Comparison of ENCODE assay signal across 23 mouse cellular contexts in genomic region chr15:3720668-3721340, GRCm38 (mm10).
DNase-seq lines count a peak whose midpoint lies in the region; ATAC-seq and TF ChIP-seq lines count a peak whose summit lies in the region.
"Had no signal": no experiment of that assay in that cellular context is flagged by ENCODE, and none has a peak within 500 bp of the region (broad histone marks: within the 10 kb centered on the region; RNA-seq: fewer than 3 reads in every experiment).

No protein-coding gene starts in this region.

- H3K27ac ChIP-seq in liver, adult 2 months (replicated peaks; ENCODE audit: insufficient read depth, low read depth, low read length), result no peak overlapping the region
- no peak overlapping the region for H3K27ac ChIP-seq in liver, embryonic 11.5 days (ENCODE audit: low read depth, low read length)
- H3K27ac ChIP-seq: embryonic facial prominence, embryonic 15.5 days; hindbrain, postnatal 0 days; kidney, postnatal 0 days; limb, embryonic 10.5 days; liver, embryonic 14.5 days had no signal

- H3K4me1 ChIP-seq in liver, adult 2 months (ENCODE audit: control insufficient read depth, insufficient read depth, low read length), result peaks cover 5% of the 10 kb centered on the region; the same call in 1 of the 2 replicates
- no peaks in the 10 kb centered on the region for H3K4me1 ChIP-seq in liver, embryonic 11.5 days (replicated peaks; ENCODE audit: control insufficient read depth, insufficient read depth, low read length)
- H3K4me1 ChIP-seq: embryonic facial prominence, embryonic 15.5 days; limb, embryonic 10.5 days; megakaryocyte, embryonic 14.5 days had no signal

- intact Hi-C loops in heart, postnatal 14 days (cut with DNase I), result no loop called here

- no peak for TF ChIP-seq CTCF in liver, adult 2 months (IDR thresholded peaks at IDR 0.05; ENCODE audit: low read depth, low read length)
- no peak for TF ChIP-seq CTCF in brain, embryonic 14.5 days (IDR thresholded peaks at IDR 0.05; ENCODE audit: borderline replicate concordance, extremely low read depth, insufficient read depth, insufficient read length)

- H3K36me3 ChIP-seq in liver, adult 2 months (ENCODE audit: control insufficient read depth, insufficient read depth, low read length), result no peaks in the 10 kb centered on the region
- no peaks in the 10 kb centered on the region; the same call in 1 of the 2 replicates for H3K36me3 ChIP-seq in liver, embryonic 11.5 days (ENCODE audit: control insufficient read depth, insufficient read depth, low read length)
- H3K36me3 ChIP-seq: embryonic facial prominence, embryonic 15.5 days; limb, embryonic 10.5 days had no signal

- 32% methylated on average over 6 of the region's 6 CpGs for WGBS in liver, adult 2 months
- 79% methylated on average over 6 of the region's 6 CpGs for WGBS in liver, embryonic 11.5 days

- no peak overlapping the region for H3K4me2 ChIP-seq in liver, embryonic 11.5 days
- H3K4me2 ChIP-seq: embryonic facial prominence, embryonic 15.5 days; heart, embryonic 11.5 days had no signal

- ATAC-seq in liver, embryonic 11.5 days (replicated peaks; ENCODE audit: low FRiP score), result no peak
- ATAC-seq: forebrain, embryonic 16.5 days; hindbrain, postnatal 0 days had no signal

- no peak for TF ChIP-seq POLR2A in liver, adult 2 months (IDR thresholded peaks at IDR 0.05; ENCODE audit: extremely low read depth, insufficient read depth, low read length)
- TF ChIP-seq POLR2A in brain, embryonic 14.5 days (IDR thresholded peaks at IDR 0.05; ENCODE audit: borderline replicate concordance, extremely low read depth, insufficient read depth, insufficient read length, poor library complexity, severe bottlenecking), result no peak

- H3K9ac ChIP-seq in liver, adult 2 months (ENCODE audit: low read depth, low read length), result no peak overlapping the region
- no peak overlapping the region for H3K9ac ChIP-seq in liver, embryonic 11.5 days (ENCODE audit: low read depth, low read length)
- H3K9ac ChIP-seq: embryonic facial prominence, embryonic 15.5 days; liver, embryonic 14.5 days had no signal

- H3K79me2 ChIP-seq in liver, adult 2 months (ENCODE audit: control insufficient read depth, insufficient read depth, low read length), result no peaks in the 10 kb centered on the region

- no peaks in the 10 kb centered on the region for H3K27me3 ChIP-seq in liver, adult 2 months (ENCODE audit: control insufficient read depth, insufficient read depth, low read length)
- H3K27me3 ChIP-seq in liver, embryonic 11.5 days (replicated peaks; ENCODE audit: control insufficient read depth, insufficient read depth, low read length), result no peaks in the 10 kb centered on the region
- H3K27me3 ChIP-seq: embryonic facial prominence, embryonic 15.5 days; megakaryocyte, embryonic 14.5 days had no signal

- peak; percentile 29 to 35 for DNase-seq in heart, adult 9 months (ENCODE audit: low spot score in 2 of 2)
- DNase-seq in heart, postnatal 14 days, result no peak
- peak; percentile 80 for DNase-seq in liver, adult 2 months (ENCODE audit: extremely low read depth, low read depth, low spot score)
- no peak for DNase-seq in liver, embryonic 11.5 days (ENCODE audit: low spot score)
- DNase-seq in 3T3-L1 (ENCODE audit: low read depth, low spot score), result peak; percentile 79
- DNase-seq in brain, embryonic 14.5 days (ENCODE audit: low read depth), result peak; percentile 7
- no peak for DNase-seq in embryo, embryonic 11 days
- DNase-seq: adrenal gland, postnatal 10 days; B cell, adult 2 months; cerebellum, adult 8-10 months; gastrocnemius, postnatal 25 days; heart, postnatal 36 days; right cerebral cortex, adult 18-20 months; thymus, postnatal 14 days had no signal

- H3K4me3 ChIP-seq in liver, adult 2 months (ENCODE audit: insufficient read depth, low read depth, low read length), result peak overlapping the region; percentile 17; the same call in 1 of the 2 replicates
- no peak overlapping the region for H3K4me3 ChIP-seq in liver, embryonic 11.5 days (ENCODE audit: low read depth, low read length)
- H3K4me3 ChIP-seq: embryonic facial prominence, embryonic 15.5 days; limb, embryonic 10.5 days; megakaryocyte, embryonic 14.5 days; myocyte had no signal

- H3K9me3 ChIP-seq in liver, embryonic 11.5 days (ENCODE audit: control insufficient read depth, low read length), result no peaks in the 10 kb centered on the region
- H3K9me3 ChIP-seq: embryonic facial prominence, embryonic 15.5 days; limb, embryonic 10.5 days; megakaryocyte, embryonic 14.5 days had no signal

Comparison
In these comparisons a context has a peak if more than half of its experiments do, and no peak if none do; other contexts are left out.
1. DNase-seq: peak in heart, adult 9 months (2 of 2), liver, adult 2 months (single experiment), 3T3-L1 (single experiment) and brain, embryonic 14.5 days (single experiment); none in heart, postnatal 14 days (0 of 2), liver, embryonic 11.5 days (single experiment) and embryo, embryonic 11 days (single experiment).